Mouse (Mus musculus): Measurements from ENCODE around the gene Trim32. TPM values are rescaled to one million over a fixed set of nuclear protein-coding genes. Genes with fewer than 3 reads are reported as not detected.

Gene Trim32
- 67.1 and 71.3 TPM in 2 replicates for polyA plus RNA-seq (2014; fragmentation: Nextera tagmentation; extraction: Ambion mirVana)

DNA sequence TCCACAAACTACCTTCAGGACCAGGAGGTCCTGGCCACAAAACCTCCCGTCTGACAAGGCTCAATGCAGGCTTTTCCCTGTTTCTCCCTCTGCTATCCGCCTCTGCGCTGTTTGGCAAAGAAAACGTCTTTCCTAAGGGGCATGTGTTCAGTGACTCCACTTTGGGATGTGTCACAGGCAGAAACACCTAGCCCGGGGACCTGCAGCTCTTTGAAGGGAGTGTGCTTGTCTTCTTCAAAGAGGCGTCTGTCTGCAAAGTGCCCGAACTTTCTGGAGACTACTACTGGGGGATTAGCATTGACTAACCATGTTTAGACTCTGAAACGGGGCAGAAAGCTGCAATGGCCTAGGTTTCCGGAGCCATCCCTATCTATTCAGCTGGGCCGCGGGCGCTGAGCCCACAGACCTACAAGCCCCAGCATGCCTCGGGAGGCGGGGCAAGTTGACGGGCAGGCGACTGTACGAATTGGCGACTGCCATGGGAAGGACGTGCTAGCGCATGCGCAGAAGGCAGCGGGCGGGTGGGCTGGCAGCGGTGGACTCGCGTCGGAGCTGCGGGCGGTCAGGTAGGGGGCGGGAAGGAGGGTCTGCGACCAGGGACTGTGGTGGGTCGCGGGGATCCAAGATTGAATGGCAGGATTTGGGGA, at the start of gene Trim32:
Gene Trim32 (plus strand): TSS at position 483 of the 647 bp plus-strand sequence.
- Histone ChIP-seq H3K27ac (ENCODE audit: low read depth, low read length) (no peak within 1 kb of the TSS), H3K9me3 (ENCODE audit: control insufficient read depth, low read length) (no peaks in the 10 kb centered on the region), H3K9ac (ENCODE audit: low read length) (peak within 1 kb of the TSS; percentile 73)

GRCm38 (mm10) chr4:65565493-65565892, 39.3 kb upstream of the Trim32 start:
- H3K9me3 ChIP-seq (ENCODE audit: control insufficient read depth, low read length): no peaks in the 10 kb centered on the region
- no peaks in the 10 kb centered on the region for H3K4me1 ChIP-seq (ENCODE audit: control insufficient read depth, insufficient read depth, low read length)
- ATAC-seq (ENCODE audit: low FRiP score) (no peak), DNase-seq (ENCODE audit: low spot score, missing footprints) (no peak)
- H3K36me3 ChIP-seq (ENCODE audit: control insufficient read depth, insufficient read depth, low read length): no peaks in the 10 kb centered on the region
- no peak overlapping the region for H3K4me3 ChIP-seq (ENCODE audit: low read depth, low read length)
- no peaks in the 10 kb centered on the region for H3K27me3 ChIP-seq (ENCODE audit: control insufficient read depth, insufficient read depth, low read length)
- no peak overlapping the region for H3K27ac ChIP-seq (ENCODE audit: low read depth, low read length)
- H3K4me2 ChIP-seq: no peak overlapping the region
- no peak overlapping the region for H3K9ac ChIP-seq (ENCODE audit: low read length)
- 66% methylated on average over 4 of the region's 4 CpGs for WGBS

More for the DNA sequence above, at the start of gene Trim32:
- peak within 1 kb of the TSS; percentile 71 for H3K4me3 ChIP-seq (ENCODE audit: low read depth, low read length)
- DNase-seq (ENCODE audit: low spot score, missing footprints) (peak; percentile 100), ATAC-seq (ENCODE audit: low FRiP score) (peak; percentile 98)
- H3K27me3 ChIP-seq (ENCODE audit: control insufficient read depth, insufficient read depth, low read length): no peaks in the 10 kb centered on the region
- H3K4me1 ChIP-seq (ENCODE audit: control insufficient read depth, insufficient read depth, low read length): peaks cover 9% of the 10 kb centered on the region; the same call in 1 of the 2 replicates
- H3K36me3 ChIP-seq (ENCODE audit: control insufficient read depth, insufficient read depth, low read length): no peaks in the 10 kb centered on the region
- WGBS: 3% methylated on average over 33 of the region's 33 CpGs
- peak within 1 kb of the TSS; percentile 66 for H3K4me2 ChIP-seq

DNA sequence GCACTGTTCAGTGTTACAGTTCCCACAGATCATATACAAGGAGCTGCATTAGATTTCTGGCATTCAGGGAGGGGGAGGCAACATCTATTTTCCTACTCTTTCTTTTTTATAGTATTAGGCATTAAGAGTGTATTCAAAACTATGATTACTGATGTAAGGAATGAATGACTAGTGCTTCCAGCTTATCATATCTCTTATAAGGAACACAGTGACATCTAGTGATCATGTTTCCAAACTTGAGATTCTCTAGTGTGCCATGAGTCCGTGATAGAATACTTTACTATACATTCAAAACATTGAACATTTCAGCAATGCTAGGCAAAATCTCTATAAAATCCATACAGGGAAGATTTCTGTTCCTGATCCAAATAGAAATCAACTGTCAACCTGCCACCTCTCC, 24.5 kb upstream of the Trim32 start:
- Histone ChIP-seq H3K27ac (ENCODE audit: low read depth, low read length) (no peak overlapping the region), H3K27me3 (ENCODE audit: control insufficient read depth, insufficient read depth, low read length) (no peaks in the 10 kb centered on the region), H3K4me1 (ENCODE audit: control insufficient read depth, insufficient read depth, low read length) (no peaks in the 10 kb centered on the region), H3K9ac (ENCODE audit: low read length) (no peak overlapping the region), H3K36me3 (ENCODE audit: control insufficient read depth, insufficient read depth, low read length) (no peaks in the 10 kb centered on the region), H3K4me2 (no peak overlapping the region), H3K9me3 (ENCODE audit: control insufficient read depth, low read length) (no peaks in the 10 kb centered on the region), H3K4me3 (ENCODE audit: low read depth, low read length) (no peak overlapping the region)
- DNase-seq (ENCODE audit: low spot score, missing footprints) (no peak), ATAC-seq (ENCODE audit: low FRiP score) (no peak)
- 80% methylated on average over 1 of the region's 1 CpGs for WGBS

- Histone ChIP-seq H3K36me3 (ENCODE audit: control insufficient read depth, insufficient read depth, low read length) (no peaks in the 10 kb centered on the region), H3K27me3 (ENCODE audit: control insufficient read depth, insufficient read depth, low read length) (no peaks in the 10 kb centered on the region), H3K4me1 (ENCODE audit: control insufficient read depth, insufficient read depth, low read length) (no peaks in the 10 kb centered on the region), H3K4me3 (ENCODE audit: low read depth, low read length) (no peak overlapping the region), H3K9ac (ENCODE audit: low read length) (no peak overlapping the region), H3K27ac (ENCODE audit: low read depth, low read length) (no peak overlapping the region), H3K4me2 (no peak overlapping the region), H3K9me3 (ENCODE audit: control insufficient read depth, low read length) (no peaks in the 10 kb centered on the region)
- no peak for ATAC-seq (ENCODE audit: low FRiP score)
- WGBS: 50% methylated on average over 5 of the region's 5 CpGs
- DNase-seq (ENCODE audit: low spot score, missing footprints): peak; percentile 84
Measured at GRCm38 (mm10) chr4:65586947-65587346, 17.8 kb upstream of the Trim32 start.

DNA sequence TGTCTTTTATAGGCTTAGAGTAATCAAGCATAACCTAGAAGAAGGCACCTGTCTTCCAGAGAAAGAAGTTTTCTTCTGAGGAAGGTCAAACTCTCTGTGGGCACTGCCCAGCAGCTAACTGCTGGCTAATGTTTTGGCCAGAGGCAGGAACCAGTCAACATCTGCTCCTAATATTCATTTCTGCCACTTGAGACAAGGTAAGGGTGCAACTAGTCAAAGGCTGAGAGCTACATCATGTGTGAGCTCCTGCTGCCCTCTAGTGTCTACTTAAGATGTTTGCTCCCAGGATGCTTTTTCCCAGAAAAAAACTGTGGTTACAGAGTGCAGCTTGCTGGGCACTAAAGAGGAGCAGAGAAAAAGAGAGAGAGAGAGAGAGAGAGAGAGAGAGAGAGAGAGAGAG, 15.0 kb upstream of the Trim32 start:
- no peaks in the 10 kb centered on the region for H3K9me3 ChIP-seq (ENCODE audit: control insufficient read depth, low read length)
- peak; percentile 71 for ATAC-seq (ENCODE audit: low FRiP score)
- no peaks in the 10 kb centered on the region for H3K27me3 ChIP-seq (ENCODE audit: control insufficient read depth, insufficient read depth, low read length)
- no peak overlapping the region for H3K27ac ChIP-seq (ENCODE audit: low read depth, low read length)
- H3K4me3 ChIP-seq (ENCODE audit: low read depth, low read length): no peak overlapping the region
- H3K4me2 ChIP-seq: no peak overlapping the region
- no peaks in the 10 kb centered on the region for H3K36me3 ChIP-seq (ENCODE audit: control insufficient read depth, insufficient read depth, low read length)
- no peak overlapping the region for H3K9ac ChIP-seq (ENCODE audit: low read length)
- DNase-seq (ENCODE audit: low spot score, missing footprints): peak; percentile 91
- no peaks in the 10 kb centered on the region for H3K4me1 ChIP-seq (ENCODE audit: control insufficient read depth, insufficient read depth, low read length)

GRCm38 (mm10) chr4:65594601-65595369, 10.0 kb upstream of the Trim32 start:
- Histone ChIP-seq H3K9ac (ENCODE audit: low read length) (no peak overlapping the region), H3K27ac (ENCODE audit: low read depth, low read length) (no peak overlapping the region), H3K27me3 (ENCODE audit: control insufficient read depth, insufficient read depth, low read length) (no peaks in the 10 kb centered on the region), H3K4me1 (ENCODE audit: control insufficient read depth, insufficient read depth, low read length) (no peaks in the 10 kb centered on the region), H3K9me3 (ENCODE audit: control insufficient read depth, low read length) (no peaks in the 10 kb centered on the region), H3K36me3 (ENCODE audit: control insufficient read depth, insufficient read depth, low read length) (no peaks in the 10 kb centered on the region), H3K4me3 (ENCODE audit: low read depth, low read length) (no peak overlapping the region), H3K4me2 (no peak overlapping the region)
- DNase-seq (ENCODE audit: low spot score, missing footprints): no peak
- no peak for ATAC-seq (ENCODE audit: low FRiP score)
- 78% methylated on average over 5 of the region's 5 CpGs for WGBS

DNA sequence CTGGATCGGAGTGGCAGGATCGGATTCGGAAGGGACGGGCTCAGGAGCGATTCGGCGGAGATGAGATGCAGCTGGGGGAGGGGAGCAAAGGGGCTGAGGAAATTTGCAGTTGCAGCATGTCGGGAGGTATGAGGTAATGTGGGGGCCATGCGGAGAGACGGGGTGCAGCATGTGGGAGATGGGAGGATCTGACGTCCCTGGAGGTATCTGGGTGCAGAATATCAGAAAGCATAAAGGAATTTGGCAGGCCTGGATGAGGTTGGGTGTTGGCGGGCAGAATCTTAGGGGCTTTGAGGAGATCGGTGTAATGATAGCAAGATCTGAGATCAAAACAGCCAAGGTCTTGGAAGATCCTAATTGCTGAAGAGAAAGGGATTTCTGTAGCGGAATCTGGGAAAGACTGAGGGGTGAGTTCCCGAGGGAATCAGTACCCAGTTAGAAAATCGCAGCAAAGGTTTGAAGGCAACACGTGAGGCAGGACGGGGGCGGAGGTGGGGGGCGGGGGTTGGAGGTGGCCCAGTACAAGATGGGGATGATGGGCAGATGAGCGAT, 441 bp downstream of the Trim32 start:
- no peaks in the 10 kb centered on the region for H3K9me3 ChIP-seq (ENCODE audit: control insufficient read depth, low read length)
- ATAC-seq (ENCODE audit: low FRiP score): peak; percentile 90
- peak overlapping the region; percentile 66 for H3K4me2 ChIP-seq
- peaks cover 9% of the 10 kb centered on the region; the same call in 1 of the 2 replicates for H3K4me1 ChIP-seq (ENCODE audit: control insufficient read depth, insufficient read depth, low read length)
- H3K27ac ChIP-seq (ENCODE audit: low read depth, low read length): no peak overlapping the region
- H3K36me3 ChIP-seq (ENCODE audit: control insufficient read depth, insufficient read depth, low read length): no peaks in the 10 kb centered on the region
- no peaks in the 10 kb centered on the region for H3K27me3 ChIP-seq (ENCODE audit: control insufficient read depth, insufficient read depth, low read length)
- DNase-seq (ENCODE audit: low spot score, missing footprints): no peak
- peak overlapping the region; percentile 71 for H3K4me3 ChIP-seq (ENCODE audit: low read depth, low read length)
- peak overlapping the region; percentile 73 for H3K9ac ChIP-seq (ENCODE audit: low read length)
- WGBS: under 1% methylated on average over 21 of the region's 21 CpGs

DNA sequence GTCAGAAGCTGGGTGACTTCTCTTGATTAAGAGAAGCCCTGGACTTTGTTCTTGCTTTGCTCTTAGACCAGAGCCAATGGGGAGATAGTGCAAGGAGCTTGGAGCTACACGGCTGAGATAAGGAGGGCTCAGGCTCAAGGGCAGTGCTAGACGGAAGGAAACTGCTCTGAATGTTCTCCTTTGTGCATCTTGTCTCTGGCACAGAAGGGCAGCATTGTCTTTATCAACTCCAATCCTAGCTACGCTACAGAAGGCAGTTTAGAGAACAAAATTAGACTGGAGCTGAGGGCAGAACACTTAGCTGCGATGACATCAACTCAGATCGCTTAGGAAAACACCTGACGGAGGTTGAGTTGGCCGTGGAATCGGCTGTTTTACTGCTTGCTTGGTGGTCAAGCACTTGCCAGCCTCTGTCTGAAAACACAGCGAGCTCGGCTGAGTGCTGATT, 2.4 kb downstream of the Trim32 start:
- no peak for DNase-seq (ENCODE audit: low spot score, missing footprints)
- Histone ChIP-seq H3K27me3 (ENCODE audit: control insufficient read depth, insufficient read depth, low read length) (no peaks in the 10 kb centered on the region), H3K4me2 (no peak overlapping the region), H3K4me3 (ENCODE audit: low read depth, low read length) (no peak overlapping the region), H3K9me3 (ENCODE audit: control insufficient read depth, low read length) (no peaks in the 10 kb centered on the region), H3K36me3 (ENCODE audit: control insufficient read depth, insufficient read depth, low read length) (no peaks in the 10 kb centered on the region), H3K4me1 (ENCODE audit: control insufficient read depth, insufficient read depth, low read length) (peaks cover 9% of the 10 kb centered on the region; the same call in 1 of the 2 replicates), H3K9ac (ENCODE audit: low read length) (no peak overlapping the region), H3K27ac (ENCODE audit: low read depth, low read length) (no peak overlapping the region)
- ATAC-seq (ENCODE audit: low FRiP score): no peak
- 92% methylated on average over 10 of the region's 10 CpGs for WGBS

GRCm38 (mm10) chr4:65608112-65608511, 3.3 kb downstream of the Trim32 start:
- Histone ChIP-seq H3K27ac (ENCODE audit: low read depth, low read length) (no peak overlapping the region), H3K36me3 (ENCODE audit: control insufficient read depth, insufficient read depth, low read length) (no peaks in the 10 kb centered on the region; the same call in 1 of the 2 replicates), H3K4me1 (ENCODE audit: control insufficient read depth, insufficient read depth, low read length) (peaks cover 9% of the 10 kb centered on the region; the same call in 1 of the 2 replicates), H3K9ac (ENCODE audit: low read length) (no peak overlapping the region), H3K9me3 (ENCODE audit: control insufficient read depth, low read length) (no peaks in the 10 kb centered on the region), H3K4me3 (ENCODE audit: low read depth, low read length) (no peak overlapping the region), H3K4me2 (no peak overlapping the region), H3K27me3 (ENCODE audit: control insufficient read depth, insufficient read depth, low read length) (no peaks in the 10 kb centered on the region)
- DNase-seq (ENCODE audit: low spot score, missing footprints) (no peak), ATAC-seq (ENCODE audit: low FRiP score) (no peak)
- 96% methylated on average over 4 of the region's 4 CpGs for WGBS

All from midbrain, embryonic 11.5 days (tissue).